Mouse (Mus musculus) ES-E14 (cell line): Measurements from ENCODE around the gene Terb2.

ENCODE experiments used
- CHD2 ChIP-seq: IDR thresholded peaks from 2 replicates; pipeline ENCODE4 v1.6.1; 2014; ENCODE audit warnings: mild to moderate bottlenecking, low read depth, low read length, inconsistent platforms
- HCFC1 ChIP-seq: IDR thresholded peaks from 2 replicates; pipeline ENCODE4 v1.6.1; 2012; ENCODE audit warnings: low read length, inconsistent platforms, borderline replicate concordance; ENCODE audit not compliant: insufficient read depth
- MAFK ChIP-seq: IDR thresholded peaks from 2 replicates; pipeline ENCODE4 v1.6.1; 2014; ENCODE audit warnings: mild to moderate bottlenecking, low read depth, low read length, inconsistent platforms; ENCODE audit not compliant: insufficient read depth
- ZC3H11A ChIP-seq: IDR thresholded peaks from 2 replicates; pipeline ENCODE4 v1.6.1; 2012; ENCODE audit warnings: low read depth, mild to moderate bottlenecking, inconsistent platforms, low read length, borderline replicate concordance

- no peak for TF ChIP-seq MAFK
- no peak for TF ChIP-seq ZC3H11A
- TF ChIP-seq CHD2: no peak
- no peak for TF ChIP-seq HCFC1
These were observed 49.4 kb downstream of the Terb2 start for GRCm38 (mm10) chr2:122235425-122235824.
